Mouse (Mus musculus): ENCODE results near the gene Pla2g4f.

GRCm38 (mm10) chr2:120304113-120304512 lies 9.9 kb downstream of the Pla2g4f start:
- TF ChIP-seq CTCF (IDR thresholded peaks at IDR 0.05 in 2 of 3, conservative IDR thresholded peaks at IDR 0.05 in 1 of 3; ENCODE audit: control insufficient read depth in 1 of 3, insufficient read depth in 1 of 3, low read depth in 2 of 3, low read length in 3 of 3, poor library complexity in 1 of 3, severe bottlenecking in 1 of 3) (no peak), ETS1 (IDR thresholded peaks at IDR 0.05; ENCODE audit: low read depth, low read length) (no peak), MYC (IDR thresholded peaks at IDR 0.05; ENCODE audit: low read depth, low read length) (no peak), E2F4 (IDR thresholded peaks at IDR 0.05; ENCODE audit: borderline replicate concordance, low read depth, low read length) (no peak), TCF12 (IDR thresholded peaks at IDR 0.05; ENCODE audit: low read depth, low read length) (no peak), ZMIZ1 (IDR thresholded peaks at IDR 0.05; ENCODE audit: low read depth, low read length) (no peak), ZNF384 (IDR thresholded peaks at IDR 0.05; ENCODE audit: low read depth, low read length) (no peak), MYB (IDR thresholded peaks at IDR 0.05; ENCODE audit: low read depth, low read length) (no peak), MAFK (IDR thresholded peaks at IDR 0.05; ENCODE audit: borderline replicate concordance, low read depth, low read length) (no peak), POLR2A (IDR thresholded peaks at IDR 0.05; ENCODE audit: control insufficient read depth in 1 of 2, insufficient read depth in 1 of 2, low read depth in 1 of 2, low read length in 2 of 2, poor library complexity in 1 of 2) (no peak), SMC3 (IDR thresholded peaks at IDR 0.05; ENCODE audit: low read depth, low read length) (no peak), NRF1 (IDR thresholded peaks at IDR 0.05; ENCODE audit: insufficient read depth, low read depth, low read length, poor library complexity, severe bottlenecking) (no peak)
